Mouse (Mus musculus): ENCODE measurements around the gene Hacd1.
A peak's percentile ranks its signal among the peaks of the same experiment; 100 is the strongest.
"Not testable (repeated sequence)": the region's sequence is repeated elsewhere in the genome, so short reads cannot be mapped to it uniquely, and the experiment has no call there.

Hacd1 gene

DNA sequence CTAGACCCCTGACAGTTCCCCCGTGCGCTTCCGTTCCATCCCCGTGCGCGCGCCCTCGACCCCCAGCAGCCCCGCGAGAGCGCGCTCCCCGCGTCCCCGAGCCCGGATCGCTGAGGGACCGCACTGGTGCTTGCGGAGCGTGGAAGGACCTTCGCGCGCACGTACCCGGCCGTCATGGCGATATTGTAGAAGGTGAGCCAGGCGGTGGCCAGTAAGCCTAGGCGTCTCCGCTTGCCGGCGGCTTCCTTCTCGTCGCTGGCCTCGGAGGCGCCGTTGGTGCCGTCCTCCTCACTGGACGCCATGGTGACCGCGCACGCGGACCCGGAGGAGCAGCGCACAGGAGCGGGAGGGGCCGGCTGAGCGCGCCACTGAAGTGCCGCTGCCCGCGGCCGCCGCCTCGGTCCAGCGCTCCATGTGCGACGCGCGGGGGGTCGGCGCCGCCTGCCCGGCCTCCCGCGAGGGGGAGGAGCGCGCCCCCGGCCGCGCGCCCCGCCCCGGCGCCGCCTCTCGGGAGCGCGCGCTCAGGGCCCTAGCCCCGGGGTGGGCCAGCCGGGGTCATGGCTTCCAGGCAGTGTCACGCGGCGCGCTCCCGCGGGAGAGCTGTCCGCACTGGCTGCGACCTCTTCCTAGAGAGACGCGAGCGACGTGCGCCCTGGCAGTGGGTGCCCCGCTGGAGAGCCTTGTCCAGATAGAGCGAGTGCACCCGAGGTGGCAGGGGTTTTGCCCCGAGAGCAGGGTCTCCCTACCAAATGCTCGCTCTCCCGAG is at the start of gene Hacd1:
Gene Hacd1, minus strand, starts transcription at position 570 of the 766 bp plus-strand sequence.
- peak; percentile 81 to 88 for DNase-seq

- DNase-seq: no peak
These were observed 48.0 kb upstream of the Hacd1 start for GRCm38 (mm10) chr2:14103924-14104323.

- DNase-seq: no peak
These were observed 46.7 kb upstream of the Hacd1 start for GRCm38 (mm10) chr2:14102603-14103002.

- DNase-seq: no peak
These were observed 44.6 kb upstream of the Hacd1 start for GRCm38 (mm10) chr2:14100533-14100932.

- DNase-seq: not testable (repeated sequence)
These were observed 22.6 kb upstream of the Hacd1 start for GRCm38 (mm10) chr2:14078527-14078926.

- peak in 1 of 2 experiments; percentile 10 for DNase-seq
These were observed 18.4 kb upstream of the Hacd1 start for GRCm38 (mm10) chr2:14074221-14074901.

DNA sequence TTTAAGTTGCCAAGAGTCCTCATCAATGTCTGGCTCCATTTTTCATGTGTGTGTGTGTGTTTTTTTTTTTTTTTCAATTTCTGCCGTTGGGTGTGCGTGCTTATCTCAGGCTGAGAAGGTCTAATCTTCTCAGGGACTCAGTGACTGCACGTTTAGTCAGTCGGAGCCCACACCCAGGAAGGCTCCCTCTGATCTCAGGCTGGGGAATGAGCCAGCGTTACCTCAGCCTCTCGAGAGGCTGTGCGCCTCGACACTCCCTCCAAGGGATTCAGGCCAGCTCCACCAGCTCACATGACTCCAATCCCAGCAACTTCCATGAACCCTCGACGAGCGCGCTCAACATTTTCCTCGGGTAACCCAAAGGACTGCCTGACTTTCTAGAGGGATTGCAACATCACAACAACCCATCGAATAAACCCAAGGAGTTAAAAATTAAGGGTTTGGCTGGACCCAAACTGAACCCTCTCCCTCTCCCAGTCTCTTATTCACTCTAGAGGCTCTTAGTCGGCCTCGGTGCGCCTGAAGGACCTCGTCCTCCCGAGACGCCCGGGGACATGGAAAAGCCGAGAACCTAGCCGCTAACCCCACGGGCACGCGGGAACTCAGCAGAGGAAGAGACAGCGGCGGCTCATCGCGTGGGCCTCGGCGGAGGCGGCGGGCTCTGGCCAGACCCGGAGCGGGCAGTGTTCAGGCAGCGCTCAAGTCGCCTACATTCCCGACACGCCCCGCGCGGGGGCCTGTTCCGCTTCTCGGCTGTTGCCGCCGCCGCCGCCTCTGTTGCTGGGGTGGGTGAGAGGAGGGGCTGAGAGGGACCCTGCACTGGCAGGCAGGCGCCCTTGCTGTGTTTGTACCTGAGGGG is 17.7 kb upstream of the Hacd1 start, which contains the start of gene Stam:
Gene Stam, plus strand, starts transcription at position 737 of the 859 bp plus-strand sequence.
- peak; percentile 85 to 94 for DNase-seq

DNA sequence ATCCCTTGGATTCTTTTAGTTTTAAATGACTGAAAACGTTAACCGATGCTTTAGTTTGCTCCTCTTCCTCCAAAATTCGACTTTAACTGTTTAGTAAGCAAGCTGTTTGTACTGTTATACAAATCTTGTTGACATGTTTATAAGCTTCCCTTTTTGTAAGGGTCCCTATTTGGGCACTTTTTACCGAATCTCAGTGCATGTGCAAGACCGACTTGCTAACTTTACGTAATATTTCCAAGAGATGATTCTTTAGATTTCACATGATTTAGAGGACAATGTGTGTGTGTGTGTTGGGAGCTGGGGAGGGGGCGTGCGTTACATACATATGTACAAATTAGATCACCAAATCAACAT is 17.1 kb upstream of the Hacd1 start:
- DNase-seq: no peak

GRCm38 (mm10) chr2:14070466-14070865 is 14.5 kb upstream of the Hacd1 start:
- DNase-seq: no peak

DNA sequence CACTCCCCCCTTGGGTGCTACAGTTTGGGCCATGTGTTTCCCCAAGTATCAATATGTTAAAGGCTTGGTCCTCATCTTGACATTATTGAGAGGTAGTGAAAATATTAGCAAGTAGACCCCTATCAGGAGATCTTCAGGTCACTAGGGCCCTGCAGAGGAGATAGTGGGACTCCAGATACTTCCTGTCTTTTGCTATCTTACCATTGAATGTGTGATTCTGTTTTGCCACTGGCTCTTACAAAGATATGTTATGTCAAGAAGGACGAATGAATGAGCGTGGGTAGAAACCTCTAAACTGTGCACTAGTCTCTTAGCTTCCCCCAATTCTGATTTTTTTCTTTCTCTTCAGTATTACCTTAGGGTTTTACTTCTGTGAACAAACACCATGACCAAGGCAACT is 13.1 kb upstream of the Hacd1 start:
- DNase-seq: no peak

DNA sequence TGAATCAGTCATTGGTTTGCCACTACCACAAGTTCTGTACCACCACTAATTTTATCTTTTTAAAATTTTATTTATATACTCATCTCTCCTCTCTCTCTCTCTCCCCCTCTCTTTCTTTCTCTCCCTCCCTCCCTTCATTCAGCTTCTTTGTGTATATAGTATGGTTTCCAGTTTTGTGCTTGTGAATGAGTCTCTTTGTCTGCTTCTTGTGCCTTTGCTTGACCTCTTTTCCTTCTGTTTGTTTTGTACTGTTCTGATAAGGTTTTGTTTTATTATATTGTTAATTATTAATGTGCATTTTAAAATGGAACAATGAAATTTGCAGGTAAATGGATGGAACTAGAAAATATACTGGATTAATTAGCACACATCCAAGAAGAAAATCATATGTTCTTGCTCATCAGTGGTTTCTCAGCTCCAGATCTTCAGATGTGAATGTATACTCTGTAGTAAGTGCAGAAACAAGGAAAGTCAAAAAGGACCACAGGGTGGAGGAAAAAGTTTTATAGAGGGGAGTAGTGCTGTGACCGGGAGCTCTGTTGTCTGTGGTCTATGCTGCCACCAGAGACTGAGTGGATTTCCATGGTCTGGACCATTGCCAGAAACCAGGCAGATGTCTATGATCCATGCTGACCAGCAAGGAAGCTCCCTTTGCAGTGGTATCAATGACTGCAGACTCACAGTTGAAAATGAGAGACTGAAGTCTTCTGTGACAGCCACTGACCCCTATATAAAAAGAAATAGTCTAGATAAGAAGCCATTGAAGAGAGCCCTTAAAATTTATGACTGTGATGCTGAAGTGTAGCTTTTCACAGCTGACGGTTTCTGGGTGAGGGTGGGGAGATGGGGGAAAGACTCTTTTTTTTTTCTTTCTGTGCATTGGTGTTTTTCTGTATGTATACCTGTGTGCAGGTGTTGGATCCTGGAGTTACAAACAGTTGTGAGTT is 10.0 kb upstream of the Hacd1 start:
- no peak for DNase-seq

GRCm38 (mm10) chr2:14055168-14055565 is 768 bp downstream of the Hacd1 start:
- peak; percentile 59 to 79 for DNase-seq

DNA sequence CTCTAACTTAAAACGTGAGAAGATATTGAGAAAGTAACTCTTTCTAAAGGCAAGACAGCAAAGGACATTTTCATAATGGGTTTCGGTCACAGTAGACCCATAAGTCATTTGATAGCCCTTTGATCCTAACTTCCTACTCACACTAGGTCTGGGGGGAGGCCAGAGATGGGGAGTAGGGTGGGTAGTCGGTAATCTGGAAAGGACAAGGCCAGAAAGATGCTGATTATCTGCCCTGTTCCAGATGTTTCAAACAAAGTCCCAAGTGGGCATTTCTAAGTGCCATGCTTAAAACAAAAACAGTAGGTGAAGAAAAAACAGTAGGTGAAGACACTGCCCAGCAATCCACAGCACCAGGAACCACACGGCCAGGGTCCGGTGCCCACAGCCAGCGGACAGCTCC is 1.2 kb downstream of the Hacd1 start:
- DNase-seq: no peak

GRCm38 (mm10) chr2:14054163-14054562 is 1.8 kb downstream of the Hacd1 start:
- DNase-seq: no peak

DNA sequence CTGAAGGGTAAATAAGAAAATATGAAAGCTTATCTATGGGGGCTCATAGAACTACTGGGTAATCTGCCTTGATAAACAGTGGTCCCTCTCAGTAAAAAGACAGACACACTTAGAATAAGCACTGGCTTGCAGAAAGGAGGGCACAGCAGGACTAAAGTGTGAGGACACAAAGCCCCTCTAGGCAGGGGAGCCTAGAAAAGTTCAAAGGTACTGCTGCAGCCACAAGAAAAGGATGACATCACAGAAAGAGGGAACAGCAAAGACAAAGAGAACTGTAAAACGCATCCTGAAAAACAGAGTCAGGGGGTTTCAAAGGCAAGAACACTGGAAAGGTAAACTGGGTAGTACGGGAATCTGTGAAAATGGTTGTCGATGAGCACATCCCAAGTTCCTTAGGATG is 2.3 kb downstream of the Hacd1 start:
- DNase-seq: no peak

DNA sequence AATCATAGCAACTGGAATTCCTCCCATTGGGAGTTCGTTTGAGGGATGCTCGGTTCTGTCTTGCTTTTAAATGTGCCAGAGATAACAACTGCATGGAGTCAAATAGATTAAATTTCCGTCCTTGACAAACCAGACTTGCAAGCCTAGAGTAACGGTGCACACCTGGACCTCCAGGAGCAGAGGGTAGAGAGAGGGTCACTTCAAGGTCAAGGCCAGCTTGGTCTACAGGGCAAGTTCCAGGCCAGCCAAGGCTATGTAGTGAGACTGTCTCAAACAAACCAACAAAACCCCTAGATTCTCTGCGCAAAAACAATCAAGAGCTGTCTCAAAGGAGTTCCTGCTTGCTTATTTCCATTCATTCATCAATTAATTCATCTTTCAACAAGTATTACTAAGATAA is 7.1 kb downstream of the Hacd1 start:
- DNase-seq: no peak

DNA sequence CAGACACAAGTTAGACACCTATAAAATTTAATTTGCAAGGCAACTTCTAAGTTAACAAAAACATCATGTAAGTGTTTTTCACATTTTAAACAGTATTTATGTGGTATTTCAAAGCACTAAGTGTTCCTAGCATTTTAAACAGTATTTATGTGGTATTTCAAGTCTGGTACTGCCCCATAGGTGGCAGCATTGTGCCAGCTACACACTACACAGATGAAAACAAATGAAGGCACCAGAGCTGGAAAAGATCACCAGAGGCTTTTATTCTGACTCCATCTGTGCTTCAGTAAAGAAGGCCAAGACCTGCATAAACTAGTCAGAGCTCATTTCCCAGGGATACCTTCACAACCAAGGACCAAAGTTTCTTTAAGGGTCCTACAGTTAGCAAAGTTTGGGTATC is 7.6 kb downstream of the Hacd1 start:
- peak; percentile 74 to 84 for DNase-seq

GRCm38 (mm10) chr2:14043577-14044170 is 12.3 kb downstream of the Hacd1 start:
- DNase-seq: no peak

DNA sequence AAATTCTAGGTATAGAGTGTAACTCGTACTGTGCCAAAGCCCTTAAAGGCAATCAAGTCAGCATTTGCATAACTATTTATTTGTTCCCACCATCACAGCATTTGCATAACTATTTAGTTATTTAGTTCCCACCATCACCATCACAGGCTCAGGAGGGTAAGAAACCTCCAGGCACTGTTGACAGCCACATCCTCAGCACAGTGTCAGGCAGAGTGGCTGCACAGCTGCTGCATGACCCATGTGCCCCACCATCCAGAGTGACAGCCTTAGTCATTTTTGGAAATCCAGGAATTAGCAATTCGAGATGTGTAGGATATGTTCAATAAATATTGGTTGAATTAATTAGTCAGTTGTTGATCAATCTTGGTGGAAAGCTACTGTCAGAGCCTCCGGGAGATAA is 12.9 kb downstream of the Hacd1 start:
- no peak for DNase-seq

DNA sequence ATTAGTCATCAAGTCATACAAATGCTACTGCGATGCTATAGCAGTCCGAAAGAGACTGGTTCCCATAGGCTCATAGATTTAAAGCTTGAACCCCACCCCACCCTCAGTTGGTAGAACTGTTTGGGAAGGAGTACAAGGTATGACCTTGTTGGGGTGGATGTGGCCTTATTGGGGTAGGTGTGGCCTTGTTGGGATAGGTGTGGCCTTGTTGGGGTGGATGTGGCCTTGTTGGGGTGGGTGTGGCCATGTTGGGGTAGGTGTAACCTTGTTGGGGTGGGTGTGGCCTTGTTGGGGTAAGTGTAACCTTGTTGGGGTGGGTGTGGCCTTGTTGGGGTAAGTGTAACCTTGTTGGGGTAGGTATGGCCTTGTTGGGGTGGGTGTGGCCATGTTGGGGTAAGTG is 14.7 kb downstream of the Hacd1 start:
- no peak for DNase-seq

- DNase-seq: no peak
These were observed 36.7 kb downstream of the Hacd1 start for GRCm38 (mm10) chr2:14019228-14019627.

- no peak for DNase-seq
These were observed 50.8 kb downstream of the Hacd1 start for GRCm38 (mm10) chr2:14005121-14005520.

Measured in cerebellum, adult 18-20 months (tissue).